Mouse (Mus musculus) neural tube, embryonic 12.5 days (tissue): ENCODE measurements at regions not wholly inside any gene's neighbourhood (a gene's known extent, or its start where the extent isn't known, plus 50 kb on each side); places are given as distances from the start of the nearest gene placed in this dataset.

Experiments
- ATAC-seq: fragments of 200-750 bp; cut with Nextera tagmentation; 2 replicates; pipeline ENCODE4 v1.8.0; 2017; ENCODE audit warnings: low read depth, mild to moderate bottlenecking, moderate TSS enrichment, moderate library complexity; ENCODE audit not compliant: low FRiP score
- H3K27ac ChIP-seq: fragments of 300-500 bp; sonication (generic); 2 replicates; pipeline ENCODE4 v1.5.1; 2016
- H3K27me3 ChIP-seq: fragments of 300-500 bp; sonication (generic); replicated peaks from 2 replicates; pipeline ENCODE4 v1.6.1; 2016; ENCODE audit warnings: mild to moderate bottlenecking
- H3K36me3 ChIP-seq: fragments of 300-500 bp; sonication (generic); 2 replicates; pipeline ENCODE4 v1.6.1; 2016; ENCODE audit warnings: mild to moderate bottlenecking
- H3K4me1 ChIP-seq: fragments of 300-500 bp; sonication (generic); 2 replicates; pipeline ENCODE4 v1.6.1; 2016
- H3K4me2 ChIP-seq: fragments of 300-500 bp; sonication (generic); replicated peaks from 2 replicates; pipeline ENCODE4 v1.6.1; 2016; ENCODE audit warnings: mild to moderate bottlenecking
- H3K4me3 ChIP-seq: fragments of 300-500 bp; sonication (generic); 2 replicates; pipeline ENCODE4 v1.5.1; 2016
- H3K9ac ChIP-seq: fragments of 300-500 bp; sonication (generic); 2 replicates; pipeline ENCODE4 v1.6.1; 2016; ENCODE audit warnings: mild to moderate bottlenecking
- H3K9me3 ChIP-seq: fragments of 300-500 bp; sonication (generic); 2 replicates; pipeline ENCODE4 v1.6.1; 2016; ENCODE audit warnings: mild to moderate bottlenecking
- WGBS: fragments of 180-500 bp; shearing (Covaris S2); methylation state at CpG from one replicate; pipeline ENCODE4 v1.1.7; 2016; 5-methylcytosine and 5-hydroxymethylcytosine counted together

DNA sequence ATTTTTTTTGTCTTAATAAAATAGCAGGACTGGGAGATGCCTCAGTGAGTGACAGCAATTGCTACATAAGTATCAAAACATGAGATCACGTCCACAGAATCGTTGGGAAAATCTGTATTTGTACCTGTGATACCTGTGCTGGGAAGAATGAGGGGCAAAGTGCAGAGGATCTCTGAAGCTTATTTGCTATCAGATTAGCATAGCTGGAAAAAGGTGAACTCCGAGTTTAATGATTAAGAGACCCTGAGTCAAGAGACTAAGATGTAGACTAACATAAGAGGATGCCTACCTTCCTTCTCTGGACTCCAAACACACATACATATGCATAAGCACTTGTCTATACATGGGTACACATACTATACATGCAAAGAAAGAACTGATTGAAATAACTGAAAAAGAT is 710.1 kb downstream of the Plod2 start:
- ATAC-seq: no peak
- no peak overlapping the region for H3K4me2 ChIP-seq
- WGBS: 96% methylated on average over 3 of the region's 3 CpGs
- H3K4me3 ChIP-seq: no peak overlapping the region
- no peak overlapping the region for H3K27ac ChIP-seq
- H3K36me3 ChIP-seq: no peaks in the 10 kb centered on the region
- no peak overlapping the region for H3K9ac ChIP-seq
- H3K4me1 ChIP-seq: no peaks in the 10 kb centered on the region
- H3K9me3 ChIP-seq: no peaks in the 10 kb centered on the region
- H3K27me3 ChIP-seq: no peaks in the 10 kb centered on the region

DNA sequence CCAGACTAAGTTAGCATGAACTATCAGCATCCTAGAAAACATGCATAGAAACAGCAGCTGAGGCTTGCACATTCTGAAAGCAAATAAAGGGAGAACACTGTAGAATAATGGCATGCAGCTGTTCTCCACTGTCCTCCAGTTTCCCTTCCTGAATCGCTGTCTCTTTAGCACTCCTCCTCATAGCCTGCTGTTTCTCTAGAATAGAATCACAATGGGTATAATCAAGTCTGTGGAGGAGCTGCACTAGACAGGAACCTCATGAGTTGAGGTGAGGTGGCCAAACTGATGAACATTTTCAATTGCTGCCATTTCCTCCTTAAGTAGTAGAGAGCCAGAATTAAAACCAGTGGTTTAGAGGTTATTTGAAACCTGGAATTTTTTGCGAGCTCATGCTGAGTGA is 755.3 kb downstream of the Plod2 start:
- Histone ChIP-seq H3K36me3 (no peaks in the 10 kb centered on the region), H3K27me3 (no peaks in the 10 kb centered on the region), H3K4me3 (no peak overlapping the region), H3K4me2 (no peak overlapping the region), H3K27ac (no peak overlapping the region), H3K9me3 (no peaks in the 10 kb centered on the region), H3K4me1 (no peaks in the 10 kb centered on the region), H3K9ac (no peak overlapping the region)
- ATAC-seq: no peak
- WGBS: 65% methylated on average over 2 of the region's 2 CpGs

DNA sequence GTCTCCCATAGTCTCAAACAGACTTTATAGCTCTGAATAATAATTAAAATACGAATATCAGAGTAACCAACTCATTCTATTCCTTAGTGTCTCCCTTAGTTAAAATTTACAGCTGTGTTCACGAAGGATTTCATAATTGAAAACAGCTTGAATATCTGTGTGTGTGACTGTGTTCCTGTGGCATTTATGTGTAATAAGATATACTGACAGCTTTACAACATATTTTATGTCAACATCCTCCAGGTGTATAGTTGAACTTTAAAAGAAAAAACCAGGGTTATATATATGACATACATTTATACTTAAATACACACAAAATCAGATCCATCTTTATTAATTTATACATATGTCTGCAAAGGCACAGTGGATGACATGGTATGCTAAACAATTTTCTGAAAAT is 764.7 kb downstream of the Plod2 start:
- H3K4me2 ChIP-seq: no peak overlapping the region
- H3K36me3 ChIP-seq: no peaks in the 10 kb centered on the region
- H3K9me3 ChIP-seq: no peaks in the 10 kb centered on the region
- no peaks in the 10 kb centered on the region for H3K27me3 ChIP-seq
- H3K9ac ChIP-seq: no peak overlapping the region
- H3K27ac ChIP-seq: no peak overlapping the region
- ATAC-seq: no peak
- WGBS: 58% methylated on average over 2 of the region's 2 CpGs
- H3K4me1 ChIP-seq: no peaks in the 10 kb centered on the region
- H3K4me3 ChIP-seq: no peak overlapping the region

DNA sequence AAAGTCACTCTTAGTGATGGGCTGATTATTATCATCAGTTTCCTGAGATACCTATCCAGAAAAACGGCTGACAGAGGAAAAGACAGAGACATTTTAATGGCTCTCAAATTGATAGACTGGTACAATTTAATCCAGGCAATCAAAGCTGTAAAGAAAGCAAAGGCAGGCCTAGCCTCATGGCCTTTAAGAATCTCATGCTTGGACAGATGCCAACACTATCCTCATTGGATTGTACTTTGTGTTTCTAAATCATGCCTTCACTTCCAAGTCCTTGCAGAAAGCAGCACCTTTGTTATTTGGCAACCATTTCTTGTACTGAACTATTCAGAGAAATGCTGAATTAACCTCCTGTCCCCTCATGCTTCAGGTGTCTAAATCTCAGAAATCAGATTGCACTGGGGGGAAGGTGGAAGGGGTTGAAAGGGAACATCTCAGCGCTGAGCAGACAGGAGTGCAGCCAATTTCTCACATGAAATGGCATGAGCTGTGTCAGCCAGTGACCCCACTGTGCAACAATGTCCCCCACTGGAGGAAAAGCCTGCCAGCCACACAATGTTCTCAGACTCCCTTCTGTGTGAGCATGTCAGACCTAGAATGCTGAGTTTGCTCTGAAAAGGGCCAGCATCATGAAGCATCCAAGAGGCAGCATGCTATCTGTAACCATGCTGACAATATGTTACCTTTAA is 787.1 kb downstream of the Plod2 start:
- H3K27ac ChIP-seq: no peak overlapping the region
- H3K9me3 ChIP-seq: no peaks in the 10 kb centered on the region
- WGBS: 45% methylated on average over 2 of the region's 2 CpGs
- no peak overlapping the region for H3K4me2 ChIP-seq
- H3K9ac ChIP-seq: no peak overlapping the region
- peak; percentile 33; the same call in 1 of the 2 replicates for ATAC-seq
- H3K4me1 ChIP-seq: no peaks in the 10 kb centered on the region
- H3K36me3 ChIP-seq: no peaks in the 10 kb centered on the region
- H3K4me3 ChIP-seq: no peak overlapping the region
- H3K27me3 ChIP-seq: no peaks in the 10 kb centered on the region
